Mouse (Mus musculus): ENCODE measurements around the gene Ift80. TPM values are rescaled to one million over a fixed set of nuclear protein-coding genes. Genes with fewer than 3 reads are reported as not detected.

The Ift80 gene
- polyA plus RNA-seq, 1 experiment from 2014 or later: 21.9 TPM

DNA sequence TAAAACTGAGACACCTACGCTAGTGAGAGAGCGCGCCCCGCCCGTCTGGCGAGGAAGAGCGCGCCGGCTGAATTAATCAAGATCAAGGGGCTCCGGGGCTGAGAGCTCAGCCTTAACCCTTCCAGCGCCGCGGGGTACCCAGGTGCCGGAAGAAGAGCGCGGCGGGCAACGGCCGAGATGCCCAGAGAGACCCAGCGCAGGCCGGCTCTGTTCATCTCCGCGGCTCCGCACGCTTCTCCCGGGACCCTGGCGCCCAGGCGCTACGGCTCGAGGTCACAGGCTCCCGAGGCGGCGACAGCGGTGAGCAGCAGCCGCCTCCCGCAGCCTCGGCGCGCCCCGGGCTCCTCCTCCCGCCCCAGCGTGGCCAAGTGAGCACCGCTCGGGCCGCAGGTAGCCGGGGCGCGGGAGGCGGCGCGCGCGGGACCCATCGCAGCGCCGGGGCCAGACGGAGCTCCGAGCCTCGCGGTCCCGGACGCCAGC is 135.1 kb downstream of the Ift80 start, which contains the start of gene 1110032F04Rik:
1110032F04Rik (plus strand) TSS at position 376 of the 480 bp plus-strand sequence.
- Histone ChIP-seq H3K9ac (replicated peaks) (peak within 1 kb of the TSS; percentile 63), H3K4me1 (replicated peaks) (peaks cover 11% of the 10 kb centered on the region; the same call in 1 of the 2 replicates), H3K36me3 (no peaks in the 10 kb centered on the region), H3K4me2 (peak within 1 kb of the TSS; percentile 98), H3K4me3 (replicated peaks) (peak within 1 kb of the TSS; percentile 64), H3K9me3 (no peaks in the 10 kb centered on the region), H3K27ac (no peak within 1 kb of the TSS), H3K27me3 (peaks cover 43% of the 10 kb centered on the region)
- no peak; the same call in 1 of the 2 replicates for ATAC-seq (ENCODE audit: insufficient number of reproducible peaks, insufficient read depth, low FRiP score, low TSS enrichment, low read depth)
- 0% methylated on average over 53 of the region's 62 CpGs for WGBS

DNA sequence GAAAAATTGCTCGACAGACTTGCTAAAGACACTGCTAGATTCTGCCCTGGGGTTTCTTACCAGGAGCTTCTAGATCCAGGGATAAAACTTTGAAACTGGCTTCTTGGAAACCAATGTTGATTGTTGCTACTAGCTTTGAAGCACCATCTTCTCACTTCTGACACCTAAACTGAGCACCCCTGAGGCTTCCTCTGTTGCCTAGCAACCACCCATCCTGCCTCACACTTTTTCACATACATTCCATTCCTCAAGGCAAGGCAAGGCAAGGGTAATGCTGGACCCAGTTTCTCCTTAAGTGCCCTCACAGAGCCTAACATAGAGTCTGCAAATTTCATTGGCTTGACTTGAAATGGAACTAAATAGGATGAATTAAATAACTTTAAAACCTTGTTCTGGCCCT is 152.0 kb downstream of the Ift80 start:
- Histone ChIP-seq H3K4me2 (no peak overlapping the region), H3K27ac (no peak overlapping the region), H3K36me3 (no peaks in the 10 kb centered on the region), H3K27me3 (no peaks in the 10 kb centered on the region), H3K9me3 (no peaks in the 10 kb centered on the region), H3K4me1 (replicated peaks) (no peaks in the 10 kb centered on the region), H3K4me3 (replicated peaks) (no peak overlapping the region), H3K9ac (replicated peaks) (no peak overlapping the region)
- no peak for ATAC-seq (ENCODE audit: insufficient number of reproducible peaks, insufficient read depth, low FRiP score, low TSS enrichment, low read depth)
- WGBS: 94% methylated on average over 1 of the region's 1 CpGs

DNA sequence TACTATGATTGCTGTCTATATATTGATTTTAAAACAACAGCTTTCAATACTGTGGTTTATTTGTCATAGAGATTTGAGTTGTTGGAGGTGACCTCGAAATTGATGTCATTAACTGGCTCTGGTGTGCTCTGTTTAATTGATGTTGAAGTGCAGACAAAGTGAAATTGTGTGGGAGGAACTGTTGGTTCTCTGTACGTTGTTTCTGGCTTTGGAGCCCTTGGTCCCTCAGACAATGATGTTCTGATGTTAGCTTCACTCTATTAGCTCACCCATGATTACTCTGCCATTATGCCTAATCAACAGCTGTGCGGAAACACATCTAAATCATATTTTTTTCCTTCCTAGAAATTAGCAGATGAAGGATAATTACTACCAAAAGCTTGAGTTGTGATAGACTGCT is 156.0 kb downstream of the Ift80 start:
- WGBS: 65% methylated on average over 3 of the region's 3 CpGs
- H3K27ac ChIP-seq: no peak overlapping the region
- H3K27me3 ChIP-seq: no peaks in the 10 kb centered on the region
- no peak overlapping the region for H3K9ac ChIP-seq (replicated peaks)
- H3K9me3 ChIP-seq: no peaks in the 10 kb centered on the region
- no peak overlapping the region for H3K4me3 ChIP-seq (replicated peaks)
- H3K36me3 ChIP-seq: no peaks in the 10 kb centered on the region
- no peaks in the 10 kb centered on the region for H3K4me1 ChIP-seq (replicated peaks)
- no peak overlapping the region for H3K4me2 ChIP-seq
- no peak for ATAC-seq (ENCODE audit: insufficient number of reproducible peaks, insufficient read depth, low FRiP score, low TSS enrichment, low read depth)

DNA sequence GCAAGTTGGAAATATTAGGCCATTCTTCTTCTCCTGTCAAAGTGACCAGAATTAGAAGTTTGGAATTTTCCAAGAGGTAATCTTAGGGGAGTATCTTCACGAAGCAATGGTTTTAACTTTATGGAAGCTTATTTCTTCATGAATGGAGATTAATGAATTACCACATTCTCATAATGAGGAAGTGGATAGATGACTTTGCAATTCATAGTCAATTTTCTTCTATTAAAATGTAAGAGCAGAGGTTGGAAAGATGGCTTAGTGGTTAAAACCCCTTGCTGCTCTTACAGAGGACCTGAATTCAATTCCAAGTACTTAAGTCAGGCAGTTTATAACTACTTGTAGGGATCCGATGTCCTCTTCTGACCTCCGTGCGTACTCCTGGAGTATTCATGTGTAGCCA is 160.3 kb downstream of the Ift80 start:
- H3K4me3 ChIP-seq (replicated peaks): no peak overlapping the region
- H3K4me2 ChIP-seq: no peak overlapping the region
- H3K9ac ChIP-seq (replicated peaks): no peak overlapping the region
- H3K27ac ChIP-seq: no peak overlapping the region
- ATAC-seq (ENCODE audit: insufficient number of reproducible peaks, insufficient read depth, low FRiP score, low TSS enrichment, low read depth): no peak
- H3K9me3 ChIP-seq: no peaks in the 10 kb centered on the region
- WGBS: 96% methylated on average over 4 of the region's 4 CpGs
- H3K27me3 ChIP-seq: no peaks in the 10 kb centered on the region
- H3K36me3 ChIP-seq: no peaks in the 10 kb centered on the region
- H3K4me1 ChIP-seq (replicated peaks): no peaks in the 10 kb centered on the region

MicroRNAs encoded within 50 kb of the gene (microRNA counts, 519-probe panel; counts per million panel counts)
- microRNA mmu-miR-15b: 8,196 counts per million, percentile 93 among the panel's probes with 10 or more counts

Small RNAs within 50 kb of the gene (microRNA-seq; reads per million reads assigned to microRNA genes)
- gene Mir15b (1,239 reads per million, percentile 78 among the genes with 10 or more reads in this experiment), gene Mir16-2 (452 reads per million, percentile 68 among the genes with 10 or more reads in this experiment)

Other genes with a start within 250 kb of the Ift80 start
- gene 1110032F04Rik, start 135.0 kb downstream of the Ift80 start, polyA plus RNA-seq (2016; fragmentation: Nextera tagmentation; extraction: Ambion mirVana): 0.61 and 1.4 TPM in 2 replicates
- gene Smc4, start 168 bp upstream of the Ift80 start, polyA plus RNA-seq (2016; fragmentation: Nextera tagmentation; extraction: Ambion mirVana): 187 and 188 TPM in 2 replicates
- gene Trim59, start 40.2 kb upstream of the Ift80 start, polyA plus RNA-seq (2016; fragmentation: Nextera tagmentation; extraction: Ambion mirVana): 175 and 194 TPM in 2 replicates
- 42.1 and 42.5 TPM in 2 replicates for gene Kpna4, start 122.5 kb upstream of the Ift80 start, polyA plus RNA-seq (2016; fragmentation: Nextera tagmentation; extraction: Ambion mirVana)
- not detected in 2 replicates for gene Arl14, start 217.8 kb upstream of the Ift80 start, polyA plus RNA-seq (2016; fragmentation: Nextera tagmentation; extraction: Ambion mirVana)